Mouse (Mus musculus) thymus, adult 2 months (tissue): ENCODE measurements around the gene Slco4a1.

Experiments
- CTCF ChIP-seq: fragments of 200-500 bp; IDR thresholded peaks from 2 replicates; pipeline ENCODE4 v1.5.1; 2012; ENCODE audit warnings: mild to moderate bottlenecking, control low read depth, low read length, moderate library complexity, borderline replicate concordance; ENCODE audit not compliant: control insufficient read depth, poor library complexity, insufficient read depth; ENCODE audit errors: extremely low read depth
- POLR2A ChIP-seq: fragments of 200-500 bp; IDR thresholded peaks from 2 replicates; pipeline ENCODE4 v1.6.1; 2012; ENCODE audit warnings: mild to moderate bottlenecking, low read length, control low read depth, moderate library complexity; ENCODE audit not compliant: control insufficient read depth, poor library complexity, insufficient read depth; ENCODE audit errors: extremely low read depth

DNA sequence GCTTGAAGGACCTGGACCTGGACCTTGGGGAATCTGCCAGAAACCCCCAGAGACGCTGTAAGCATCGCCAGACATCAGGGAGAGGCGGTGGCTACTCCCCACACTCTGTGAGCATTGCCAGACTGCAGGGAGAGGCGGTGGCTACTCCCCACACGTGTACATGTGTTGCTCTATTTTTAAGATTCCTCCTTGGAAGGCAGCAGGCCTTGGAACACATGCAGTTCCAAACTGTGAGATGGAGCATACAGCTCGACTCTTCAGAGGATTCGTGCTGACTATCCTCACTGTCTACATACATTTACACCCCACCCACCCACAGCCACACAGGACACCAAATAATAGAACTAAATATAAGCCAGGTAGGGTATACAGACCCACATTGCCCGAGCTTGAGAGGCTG is 39.9 kb downstream of the Slco4a1 start:
- TF ChIP-seq POLR2A (no peak), CTCF (no peak)
